Comparison of ENCODE assay signal across 8 mouse cellular contexts in the genomic region with DNA sequence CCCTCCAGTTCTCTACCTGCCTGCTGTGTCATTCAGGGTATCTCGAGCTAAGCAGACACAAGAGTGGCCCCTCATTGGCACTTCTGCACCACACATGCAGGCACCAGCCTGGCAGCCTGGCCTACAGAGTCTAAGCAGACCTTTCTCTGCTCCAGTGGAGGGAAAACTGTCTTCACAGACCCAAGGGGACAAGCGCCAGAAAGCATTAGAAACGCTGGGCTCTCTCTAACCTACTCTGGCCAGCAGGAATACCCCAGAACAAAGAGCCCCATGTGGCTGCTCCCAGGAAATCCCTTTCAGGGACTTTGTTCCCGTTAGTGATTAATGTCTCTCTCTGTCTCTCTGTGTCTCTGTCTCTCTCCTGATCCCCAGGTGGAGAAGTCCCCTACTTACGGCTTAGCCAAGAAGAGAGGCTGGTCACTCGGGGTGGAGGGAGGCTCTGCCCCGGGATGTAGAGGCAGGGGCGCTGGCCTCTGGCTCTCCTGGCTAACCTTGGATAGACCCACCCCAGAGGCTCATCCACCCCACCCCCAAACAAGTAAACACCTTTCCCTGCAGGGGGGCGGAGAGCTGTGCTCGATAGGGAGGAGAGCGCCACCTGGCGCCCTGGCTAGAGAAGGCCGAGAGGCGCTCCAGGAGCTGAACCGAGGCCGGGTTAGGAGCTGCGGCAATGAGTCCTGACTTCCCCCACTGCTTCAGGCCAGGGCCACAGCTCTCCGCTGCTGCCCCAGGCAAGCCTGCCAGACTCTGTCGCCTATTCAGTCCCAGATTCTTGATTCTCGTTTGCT. TPM values are rescaled to one million over a fixed set of nuclear protein-coding genes. Genes with fewer than 3 reads are reported as not detected.
DNase-seq lines count a peak whose midpoint lies in the region; ATAC-seq and TF ChIP-seq lines count a peak whose summit lies in the region.

No protein-coding gene starts in this region.

- ATAC-seq in hematopoietic stem cell, adult 5-6 weeks (replicated peaks in 1 of 2; ENCODE audit: insufficient read depth in 1 of 2, low FRiP score in 2 of 2, low TSS enrichment in 1 of 2, low read depth in 1 of 2, poor library complexity in 2 of 2, severe bottlenecking in 2 of 2): peak; percentile 74 to 81
- peak; percentile 29; the same call in 1 of the 2 replicates for ATAC-seq in lung, embryonic 14.5 days (ENCODE audit: insufficient read depth)

- no peaks in the 10 kb centered on the region for H3K9me3 ChIP-seq in lung, embryonic 14.5 days (ENCODE audit: low read depth, low read length)

- no peak overlapping the region for H3K9ac ChIP-seq in lung, embryonic 14.5 days

- H3K27me3 ChIP-seq in lung, embryonic 14.5 days (ENCODE audit: insufficient read depth, low read length): peaks cover 13% of the 10 kb centered on the region

- peaks cover 4% of the 10 kb centered on the region; the same call in 1 of the 2 replicates for H3K4me1 ChIP-seq in lung, embryonic 14.5 days (ENCODE audit: insufficient read depth)

- no peak overlapping the region for H3K4me3 ChIP-seq in lung, embryonic 14.5 days (ENCODE audit: low read depth, low read length)

- peak overlapping the region; percentile 15; the same call in 1 of the 2 replicates for H3K4me2 ChIP-seq in lung, embryonic 14.5 days

- H3K27ac ChIP-seq in lung, embryonic 14.5 days (ENCODE audit: low read depth): no peak overlapping the region

- no peaks in the 10 kb centered on the region for H3K36me3 ChIP-seq in lung, embryonic 14.5 days (ENCODE audit: insufficient read depth)

- 7% methylated on average over 20 of the region's 20 CpGs for WGBS in lung, embryonic 14.5 days

- DNase-seq in Muller cell, postnatal 12 days (ENCODE audit: inconsistent ontology term): peak; percentile 65
- peak; percentile 96 for DNase-seq in cerebellum, adult 9-10 months
- DNase-seq in frontal cortex, adult 2 months (ENCODE audit: extremely low spot score in 1 of 2, low spot score in 1 of 2): peak; percentile 73 to 93
- DNase-seq in layer of hippocampus, adult 8-10 months (ENCODE audit: low spot score in 2 of 2): peak; percentile 77 to 90
- DNase-seq in lung, embryonic 14.5 days: peak; percentile 85
- peak; percentile 60 for DNase-seq in ovary, postnatal 14 days (ENCODE audit: low spot score)
- DNase-seq in thymus, postnatal 14 days: peak; percentile 62

- peak; percentile 84 for TF ChIP-seq CTCF in lung, embryonic 14.5 days (IDR thresholded peaks at IDR 0.05; ENCODE audit: low read depth)

RNA-seq across cellular contexts. Expression of a gene that starts 49.9 kb away (rescaled TPM):
- polyA plus RNA-seq in frontal cortex, adult 2 months (2012; rRNA removed): not detected in 2 replicates
- not detected in 2 replicates for total RNA-seq in hematopoietic stem cell, adult 5-6 weeks (2017)
- total RNA-seq in layer of hippocampus, adult 8-10 months (2022): not detected
- not detected in 2 replicates for polyA plus RNA-seq in lung, embryonic 14.5 days (2014; fragmentation: Nextera tagmentation; extraction: Ambion mirVana)
